Mouse (Mus musculus): ENCODE measurements around the gene Wnt5b. TPM values are rescaled to one million over a fixed set of nuclear protein-coding genes. Genes with fewer than 3 reads are reported as not detected.
A peak's percentile ranks its signal among the peaks of the same experiment; 100 is the strongest.
"Not testable (repeated sequence)": the region's sequence is repeated elsewhere in the genome, so short reads cannot be mapped to it uniquely, and the experiment has no call there.

Wnt5b gene
- polyA plus RNA-seq, 1 experiment from 2014 or later: 5.5 TPM

GRCm38 (mm10) chr6:119442729-119443128 lies 101.4 kb downstream of the Wnt5b start:
- 83% methylated on average over 5 of the region's 5 CpGs for WGBS
- H3K27ac ChIP-seq (ENCODE audit: low read length); H3K4me3 ChIP-seq (ENCODE audit: low read length); H3K9ac ChIP-seq (ENCODE audit: low read length); H3K4me1 ChIP-seq (replicated peaks; ENCODE audit: control insufficient read depth, insufficient read depth, low read length); H3K9me3 ChIP-seq (ENCODE audit: control insufficient read depth, low read length); H3K27me3 ChIP-seq (ENCODE audit: control insufficient read depth, insufficient read depth, low read depth, low read length); ATAC-seq (ENCODE audit: low read depth); H3K36me3 ChIP-seq (ENCODE audit: control insufficient read depth, insufficient read depth, low read length); H3K4me2 ChIP-seq (ENCODE audit: low read depth, low read length): not testable (repeated sequence)

- 41% methylated on average over 8 of the region's 8 CpGs for WGBS
- no peak overlapping the region for H3K4me2 ChIP-seq (ENCODE audit: low read depth, low read length)
- no peaks in the 10 kb centered on the region for H3K9me3 ChIP-seq (ENCODE audit: control insufficient read depth, low read length)
- H3K36me3 ChIP-seq (ENCODE audit: control insufficient read depth, insufficient read depth, low read length): no peaks in the 10 kb centered on the region
- H3K4me1 ChIP-seq (replicated peaks; ENCODE audit: control insufficient read depth, insufficient read depth, low read length): no peaks in the 10 kb centered on the region
- no peak overlapping the region for H3K4me3 ChIP-seq (ENCODE audit: low read length)
- ATAC-seq (ENCODE audit: low read depth): no peak
- H3K27me3 ChIP-seq (ENCODE audit: control insufficient read depth, insufficient read depth, low read depth, low read length): no peaks in the 10 kb centered on the region
- no peak overlapping the region for H3K9ac ChIP-seq (ENCODE audit: low read length)
- no peak overlapping the region for H3K27ac ChIP-seq (ENCODE audit: low read length)
Observed at GRCm38 (mm10) chr6:119437894-119438761, 106.0 kb downstream of the Wnt5b start.

- WGBS: 67% methylated on average over 4 of the region's 4 CpGs
- Histone ChIP-seq H3K4me3 (ENCODE audit: low read length) (no peak overlapping the region), H3K27me3 (ENCODE audit: control insufficient read depth, insufficient read depth, low read depth, low read length) (no peaks in the 10 kb centered on the region), H3K9me3 (ENCODE audit: control insufficient read depth, low read length) (no peaks in the 10 kb centered on the region), H3K36me3 (ENCODE audit: control insufficient read depth, insufficient read depth, low read length) (no peaks in the 10 kb centered on the region), H3K4me1 (replicated peaks; ENCODE audit: control insufficient read depth, insufficient read depth, low read length) (no peaks in the 10 kb centered on the region), H3K4me2 (ENCODE audit: low read depth, low read length) (no peak overlapping the region), H3K9ac (ENCODE audit: low read length) (no peak overlapping the region), H3K27ac (ENCODE audit: low read length) (no peak overlapping the region)
- ATAC-seq (ENCODE audit: low read depth): no peak
Observed at GRCm38 (mm10) chr6:119434394-119434793, 109.8 kb downstream of the Wnt5b start.

- 57% methylated on average over 6 of the region's 6 CpGs for WGBS
- H3K4me2 ChIP-seq (ENCODE audit: low read depth, low read length): no peak overlapping the region
- no peak overlapping the region for H3K9ac ChIP-seq (ENCODE audit: low read length)
- no peaks in the 10 kb centered on the region for H3K36me3 ChIP-seq (ENCODE audit: control insufficient read depth, insufficient read depth, low read length)
- H3K4me1 ChIP-seq (replicated peaks; ENCODE audit: control insufficient read depth, insufficient read depth, low read length): no peaks in the 10 kb centered on the region
- H3K4me3 ChIP-seq (ENCODE audit: low read length): no peak overlapping the region
- H3K27me3 ChIP-seq (ENCODE audit: control insufficient read depth, insufficient read depth, low read depth, low read length): no peaks in the 10 kb centered on the region
- H3K27ac ChIP-seq (ENCODE audit: low read length): no peak overlapping the region; the same call in 1 of the 2 replicates
- peak; percentile 62; the same call in 1 of the 2 replicates for ATAC-seq (ENCODE audit: low read depth)
- H3K9me3 ChIP-seq (ENCODE audit: control insufficient read depth, low read length): no peaks in the 10 kb centered on the region
Observed at GRCm38 (mm10) chr6:119431751-119432324, 112.3 kb downstream of the Wnt5b start.

- no peaks in the 10 kb centered on the region for H3K27me3 ChIP-seq (ENCODE audit: control insufficient read depth, insufficient read depth, low read depth, low read length)
- H3K4me1 ChIP-seq (replicated peaks; ENCODE audit: control insufficient read depth, insufficient read depth, low read length): no peaks in the 10 kb centered on the region
- H3K9ac ChIP-seq (ENCODE audit: low read length): no peak overlapping the region
- H3K4me3 ChIP-seq (ENCODE audit: low read length): no peak overlapping the region
- peak; percentile 73 for ATAC-seq (ENCODE audit: low read depth)
- H3K36me3 ChIP-seq (ENCODE audit: control insufficient read depth, insufficient read depth, low read length): no peaks in the 10 kb centered on the region
- no peaks in the 10 kb centered on the region for H3K9me3 ChIP-seq (ENCODE audit: control insufficient read depth, low read length)
- no peak overlapping the region for H3K27ac ChIP-seq (ENCODE audit: low read length)
- H3K4me2 ChIP-seq (ENCODE audit: low read depth, low read length): no peak overlapping the region
- 25% methylated on average over 2 of the region's 2 CpGs for WGBS
Observed at GRCm38 (mm10) chr6:119430508-119430907, 113.6 kb downstream of the Wnt5b start.

- no peak for ATAC-seq (ENCODE audit: low read depth)
- 95% methylated on average over 13 of the region's 13 CpGs for WGBS
- H3K9me3 ChIP-seq (ENCODE audit: control insufficient read depth, low read length): no peaks in the 10 kb centered on the region
- H3K9ac ChIP-seq (ENCODE audit: low read length): no peak overlapping the region
- no peak overlapping the region for H3K4me3 ChIP-seq (ENCODE audit: low read length)
- no peak overlapping the region for H3K27ac ChIP-seq (ENCODE audit: low read length)
- H3K4me1 ChIP-seq (replicated peaks; ENCODE audit: control insufficient read depth, insufficient read depth, low read length): no peaks in the 10 kb centered on the region
- H3K36me3 ChIP-seq (ENCODE audit: control insufficient read depth, insufficient read depth, low read length): no peaks in the 10 kb centered on the region
- H3K27me3 ChIP-seq (ENCODE audit: control insufficient read depth, insufficient read depth, low read depth, low read length): no peaks in the 10 kb centered on the region
- H3K4me2 ChIP-seq (ENCODE audit: low read depth, low read length): no peak overlapping the region
Observed at GRCm38 (mm10) chr6:119429311-119429710, 114.8 kb downstream of the Wnt5b start.

GRCm38 (mm10) chr6:119428611-119429010 lies 115.5 kb downstream of the Wnt5b start:
- Histone ChIP-seq H3K4me2 (ENCODE audit: low read depth, low read length) (no peak overlapping the region), H3K4me1 (replicated peaks; ENCODE audit: control insufficient read depth, insufficient read depth, low read length) (no peaks in the 10 kb centered on the region), H3K27ac (ENCODE audit: low read length) (no peak overlapping the region), H3K9ac (ENCODE audit: low read length) (no peak overlapping the region), H3K4me3 (ENCODE audit: low read length) (no peak overlapping the region), H3K9me3 (ENCODE audit: control insufficient read depth, low read length) (no peaks in the 10 kb centered on the region), H3K36me3 (ENCODE audit: control insufficient read depth, insufficient read depth, low read length) (no peaks in the 10 kb centered on the region), H3K27me3 (ENCODE audit: control insufficient read depth, insufficient read depth, low read depth, low read length) (no peaks in the 10 kb centered on the region)
- 89% methylated on average over 3 of the region's 3 CpGs for WGBS
- no peak for ATAC-seq (ENCODE audit: low read depth)

GRCm38 (mm10) chr6:119421001-119421400 lies 123.1 kb downstream of the Wnt5b start:
- H3K4me2 ChIP-seq (ENCODE audit: low read depth, low read length): no peak overlapping the region
- peaks cover 2% of the 10 kb centered on the region; the same call in 1 of the 2 replicates for H3K4me1 ChIP-seq (replicated peaks; ENCODE audit: control insufficient read depth, insufficient read depth, low read length)
- no peak for ATAC-seq (ENCODE audit: low read depth)
- no peaks in the 10 kb centered on the region for H3K9me3 ChIP-seq (ENCODE audit: control insufficient read depth, low read length)
- H3K4me3 ChIP-seq (ENCODE audit: low read length): no peak overlapping the region
- H3K9ac ChIP-seq (ENCODE audit: low read length): no peak overlapping the region
- no peaks in the 10 kb centered on the region for H3K36me3 ChIP-seq (ENCODE audit: control insufficient read depth, insufficient read depth, low read length)
- no peaks in the 10 kb centered on the region for H3K27me3 ChIP-seq (ENCODE audit: control insufficient read depth, insufficient read depth, low read depth, low read length)
- WGBS: 64% methylated on average over 4 of the region's 4 CpGs
- no peak overlapping the region for H3K27ac ChIP-seq (ENCODE audit: low read length)

- Histone ChIP-seq H3K4me3 (ENCODE audit: low read length) (no peak overlapping the region), H3K9me3 (ENCODE audit: control insufficient read depth, low read length) (no peaks in the 10 kb centered on the region), H3K4me1 (replicated peaks; ENCODE audit: control insufficient read depth, insufficient read depth, low read length) (peaks cover 2% of the 10 kb centered on the region; the same call in 1 of the 2 replicates), H3K9ac (ENCODE audit: low read length) (no peak overlapping the region), H3K4me2 (ENCODE audit: low read depth, low read length) (no peak overlapping the region), H3K36me3 (ENCODE audit: control insufficient read depth, insufficient read depth, low read length) (no peaks in the 10 kb centered on the region), H3K27me3 (ENCODE audit: control insufficient read depth, insufficient read depth, low read depth, low read length) (no peaks in the 10 kb centered on the region), H3K27ac (ENCODE audit: low read length) (no peak overlapping the region)
- no peak for ATAC-seq (ENCODE audit: low read depth)
- WGBS: 86% methylated on average over 5 of the region's 5 CpGs
Observed at GRCm38 (mm10) chr6:119420357-119420756, 123.8 kb downstream of the Wnt5b start.

Measured in lung, embryonic 16.5 days (tissue).